12 mouse cellular contexts compared by ENCODE assay signal in genomic region chrX:144526042-144526441, GRCm38 (mm10).
DNase-seq lines count a peak whose midpoint lies in the region; ATAC-seq and TF ChIP-seq lines count a peak whose summit lies in the region.
"Had no signal": no experiment of that assay in that cellular context is flagged by ENCODE, and none has a peak within 500 bp of the region (broad histone marks: within the 10 kb centered on the region; RNA-seq: fewer than 3 reads in every experiment).

No protein-coding gene starts in this region.

- DNase-seq in heart, postnatal 0 days (ENCODE audit: low spot score): no peak
- no peak for DNase-seq in heart, embryonic 10.5 days (ENCODE audit: low spot score)
- peak; percentile 51 to 55 for DNase-seq in B cell, adult 2 months
- DNase-seq in induced T-regulatory cell, adult 2 months (ENCODE audit: low read depth): peak; percentile 21
- DNase-seq in right cerebral cortex, postnatal 14 days: no peak
- no peak for DNase-seq in adrenal gland, adult 2 months
- DNase-seq: cerebellum, adult 18-20 months had no signal

- no peaks in the 10 kb centered on the region for H3K27me3 ChIP-seq in heart, postnatal 0 days (ENCODE audit: control insufficient read depth, insufficient read depth, low read length)
- H3K27me3 ChIP-seq in heart, embryonic 10.5 days (ENCODE audit: insufficient read depth, poor library complexity, severe bottlenecking): no peaks in the 10 kb centered on the region
- H3K27me3 ChIP-seq in intestine, postnatal 0 days (replicated peaks; ENCODE audit: control insufficient read depth, insufficient read depth, low read length): no peaks in the 10 kb centered on the region
- H3K27me3 ChIP-seq: hindbrain, embryonic 12.5 days; neural tube, embryonic 12.5 days had no signal

- no peak overlapping the region for H3K9ac ChIP-seq in heart, postnatal 0 days (replicated peaks; ENCODE audit: low read depth, low read length)
- no peak overlapping the region for H3K9ac ChIP-seq in intestine, postnatal 0 days (ENCODE audit: low read depth, low read length)
- H3K9ac ChIP-seq: hindbrain, embryonic 12.5 days; neural tube, embryonic 12.5 days had no signal

- ATAC-seq in heart, postnatal 0 days (ENCODE audit: insufficient read depth, low read depth): no peak
- ATAC-seq in neutrophil, adult 5-6 weeks (ENCODE audit: extremely low read depth, insufficient number of reproducible peaks, low FRiP score, poor library complexity, severe bottlenecking): peak; percentile 99
- ATAC-seq in intestine, postnatal 0 days: no peak

- no peak for TF ChIP-seq CTCF in heart, postnatal 0 days (IDR thresholded peaks at IDR 0.05; ENCODE audit: low read depth)
- TF ChIP-seq CTCF in intestine, postnatal 0 days (IDR thresholded peaks at IDR 0.05; ENCODE audit: low read depth): no peak

- WGBS in heart, postnatal 0 days: 36% methylated on average over 7 of the region's 7 CpGs
- WGBS in heart, embryonic 10.5 days: 58% methylated on average over 7 of the region's 7 CpGs
- WGBS in intestine, postnatal 0 days: 60% methylated on average over 7 of the region's 7 CpGs

- H3K9me3 ChIP-seq in heart, postnatal 0 days (replicated peaks; ENCODE audit: control insufficient read depth, low read length): no peaks in the 10 kb centered on the region
- H3K9me3 ChIP-seq in heart, embryonic 10.5 days: no peaks in the 10 kb centered on the region
- no peaks in the 10 kb centered on the region for H3K9me3 ChIP-seq in intestine, postnatal 0 days (ENCODE audit: control insufficient read depth)
- H3K9me3 ChIP-seq: hindbrain, embryonic 12.5 days; neural tube, embryonic 12.5 days had no signal

- H3K4me2 ChIP-seq in heart, postnatal 0 days (ENCODE audit: low read depth, low read length): no peak overlapping the region
- H3K4me2 ChIP-seq in intestine, postnatal 0 days (replicated peaks; ENCODE audit: low read depth): no peak overlapping the region
- H3K4me2 ChIP-seq: hindbrain, embryonic 12.5 days; neural tube, embryonic 12.5 days had no signal

- no peaks in the 10 kb centered on the region for H3K36me3 ChIP-seq in heart, postnatal 0 days (replicated peaks; ENCODE audit: control insufficient read depth, insufficient read depth, low read length)
- H3K36me3 ChIP-seq in heart, embryonic 10.5 days: no peaks in the 10 kb centered on the region
- H3K36me3 ChIP-seq in intestine, postnatal 0 days (ENCODE audit: control insufficient read depth, insufficient read depth): no peaks in the 10 kb centered on the region
- H3K36me3 ChIP-seq: hindbrain, embryonic 12.5 days; neural tube, embryonic 12.5 days had no signal

- no peaks in the 10 kb centered on the region for H3K4me1 ChIP-seq in heart, postnatal 0 days (ENCODE audit: control insufficient read depth, insufficient read depth)
- no peaks in the 10 kb centered on the region for H3K4me1 ChIP-seq in heart, embryonic 10.5 days
- no peaks in the 10 kb centered on the region for H3K4me1 ChIP-seq in intestine, postnatal 0 days (replicated peaks; ENCODE audit: control insufficient read depth, insufficient read depth, low read length)
- H3K4me1 ChIP-seq: hindbrain, embryonic 12.5 days; neural tube, embryonic 12.5 days had no signal

- no peak for TF ChIP-seq EP300 in heart, postnatal 0 days (IDR thresholded peaks at IDR 0.05; ENCODE audit: low read depth)

- peak overlapping the region; percentile 30; the same call in 1 of the 2 replicates for H3K27ac ChIP-seq in heart, postnatal 0 days (ENCODE audit: low read depth)
- no peak overlapping the region for H3K27ac ChIP-seq in heart, embryonic 10.5 days
- H3K27ac ChIP-seq in intestine, postnatal 0 days (ENCODE audit: low read depth, low read length): no peak overlapping the region
- H3K27ac ChIP-seq: hindbrain, embryonic 12.5 days; macrophage; neural tube, embryonic 12.5 days had no signal

- no peak overlapping the region for H3K4me3 ChIP-seq in heart, postnatal 0 days (ENCODE audit: low read depth, low read length)
- no peak overlapping the region for H3K4me3 ChIP-seq in heart, embryonic 10.5 days
- H3K4me3 ChIP-seq in intestine, postnatal 0 days (ENCODE audit: low read depth, low read length): no peak overlapping the region
- H3K4me3 ChIP-seq: hindbrain, embryonic 12.5 days; neural tube, embryonic 12.5 days had no signal

Comparison
In these comparisons a context has a peak if more than half of its experiments do, and no peak if none do; other contexts are left out.
1. DNase-seq: peak in B cell, adult 2 months (2 of 2) and induced T-regulatory cell, adult 2 months (single experiment); none in heart, postnatal 0 days (single experiment), heart, embryonic 10.5 days (single experiment), right cerebral cortex, postnatal 14 days (single experiment) and adrenal gland, adult 2 months (single experiment).